12 mouse cellular contexts compared by ENCODE assay signal in genomic region chr11:28639081-28639480, GRCm38 (mm10).
"Had no signal": no experiment of that assay in that cellular context is flagged by ENCODE, and none has a peak within 500 bp of the region (broad histone marks: within the 10 kb centered on the region; RNA-seq: fewer than 3 reads in every experiment).

No protein-coding gene starts in this region.

- DNase-seq: retina, postnatal 1 day; right cerebral cortex, adult 18-20 months; right cerebral cortex, postnatal 14 days; right cerebral cortex, postnatal 25 days; right cerebral cortex, postnatal 4 days; spleen, adult 18-20 months; thymus, adult 18-20 months; thymus, adult 2 months; thymus, postnatal 14 days; thymus, postnatal 25 days; thymus, postnatal 36 days; thymus, postnatal 4 days had no signal
